Mouse (Mus musculus) thymus, adult 2 months (tissue): ENCODE results near the gene Olfr15. TPM values are rescaled to one million over a fixed set of nuclear protein-coding genes. Genes with fewer than 3 reads are reported as not detected.
"Not testable (repeated sequence)": the region's sequence is repeated elsewhere in the genome, so short reads cannot be mapped to it uniquely, and the experiment has no call there.

Source experiments
- DNase-seq: peaks from one replicate; pipeline ENCODE4 v3.0.0; 2021
- H3K27ac ChIP-seq: fragments of 200-500 bp; 2 replicates; pipeline ENCODE4 v1.5.1; 2012; ENCODE audit warnings: low read length, control low read depth; ENCODE audit not compliant: control insufficient read depth, insufficient read depth
- H3K27me3 ChIP-seq: fragments of 200-500 bp; 2 replicates; pipeline ENCODE4 v1.6.1; 2012; ENCODE audit warnings: mild to moderate bottlenecking, low read length, moderate library complexity, mixed read lengths; ENCODE audit not compliant: control insufficient read depth, insufficient read depth
- H3K36me3 ChIP-seq: fragments of 200-500 bp; 2 replicates; pipeline ENCODE4 v1.6.1; 2012; ENCODE audit warnings: mild to moderate bottlenecking, low read length, moderate library complexity; ENCODE audit not compliant: control insufficient read depth, insufficient read depth
- H3K4me1 ChIP-seq: fragments of 200-500 bp; replicated peaks from 2 replicates; pipeline ENCODE4 v1.6.1; 2012; ENCODE audit warnings: low read length; ENCODE audit not compliant: control insufficient read depth, insufficient read depth
- H3K4me3 ChIP-seq: fragments of 200-500 bp; 2 replicates; pipeline ENCODE4 v1.5.1; 2012; ENCODE audit warnings: mild to moderate bottlenecking, low read length, control low read depth, moderate library complexity; ENCODE audit not compliant: control insufficient read depth, insufficient read depth
- CTCF ChIP-seq: fragments of 200-500 bp; IDR thresholded peaks from 2 replicates; pipeline ENCODE4 v1.5.1; 2012; ENCODE audit warnings: mild to moderate bottlenecking, control low read depth, low read length, moderate library complexity, borderline replicate concordance; ENCODE audit not compliant: control insufficient read depth, poor library complexity, insufficient read depth; ENCODE audit errors: extremely low read depth
- POLR2A ChIP-seq: fragments of 200-500 bp; IDR thresholded peaks from 2 replicates; pipeline ENCODE4 v1.6.1; 2012; ENCODE audit warnings: mild to moderate bottlenecking, low read length, control low read depth, moderate library complexity; ENCODE audit not compliant: control insufficient read depth, poor library complexity, insufficient read depth; ENCODE audit errors: extremely low read depth
- WGBS: fragments of 180-500 bp; shearing (Covaris S2); methylation state at CpG from one replicate; pipeline ENCODE4 v1.1.7; 2018; 5-methylcytosine and 5-hydroxymethylcytosine counted together
- polyA plus RNA-seq: library from polyadenylated mRNA; depleted of rRNA; stranded (reverse); fragments of >200 nt; gene quantifications from 2 replicates; pipeline ENCODE4 v1.2.3, GENCODE M21; 2012; rRNA removed

The Olfr15 gene
- not detected in 2 replicates for polyA plus RNA-seq

GRCm38 (mm10) chr16:3830588-3831109, at the start of gene Olfr15:
Gene Olfr15, plus strand, starts transcription at chr16:3830878.
- no peak for DNase-seq
- no peak for TF ChIP-seq CTCF
- no peak for TF ChIP-seq POLR2A

GRCm38 (mm10) chr16:3781237-3781636, 49.4 kb upstream of the Olfr15 start:
- Histone ChIP-seq H3K27me3 (no peaks in the 10 kb centered on the region), H3K4me1 (no peaks in the 10 kb centered on the region), H3K4me3 (no peak overlapping the region), H3K27ac (no peak overlapping the region), H3K36me3 (no peaks in the 10 kb centered on the region)
- no peak for TF ChIP-seq POLR2A
- TF ChIP-seq CTCF: no peak
- no peak for DNase-seq

More at GRCm38 (mm10) chr16:3830588-3831109, at the start of gene Olfr15:
- Histone ChIP-seq H3K27me3 (no peaks in the 10 kb centered on the region), H3K27ac (no peak within 1 kb of the TSS), H3K36me3 (no peaks in the 10 kb centered on the region), H3K4me3 (no peak within 1 kb of the TSS), H3K4me1 (no peaks in the 10 kb centered on the region)

GRCm38 (mm10) chr16:3788394-3788793, 42.3 kb upstream of the Olfr15 start:
- TF ChIP-seq CTCF (no peak), POLR2A (no peak)
- no peak overlapping the region for H3K4me3 ChIP-seq
- H3K4me1 ChIP-seq: no peaks in the 10 kb centered on the region

GRCm38 (mm10) chr16:3808176-3808575, 22.5 kb upstream of the Olfr15 start:
- WGBS: 93% methylated on average over 3 of the region's 3 CpGs
- Histone ChIP-seq H3K4me3 (no peak overlapping the region), H3K36me3 (no peaks in the 10 kb centered on the region), H3K27ac (no peak overlapping the region), H3K4me1 (no peaks in the 10 kb centered on the region), H3K27me3 (no peaks in the 10 kb centered on the region)
- TF ChIP-seq POLR2A (no peak), CTCF (no peak)
- no peak for DNase-seq

More at GRCm38 (mm10) chr16:3788394-3788793, 42.3 kb upstream of the Olfr15 start:
- Histone ChIP-seq H3K27ac (no peak overlapping the region), H3K36me3 (no peaks in the 10 kb centered on the region), H3K27me3 (no peaks in the 10 kb centered on the region)
- no peak for DNase-seq

- not testable (repeated sequence) for DNase-seq, H3K4me3 ChIP-seq, H3K27me3 ChIP-seq, H3K27ac ChIP-seq, H3K36me3 ChIP-seq, H3K4me1 ChIP-seq
- WGBS: 77% methylated on average over 6 of the region's 6 CpGs
Measured at GRCm38 (mm10) chr16:3814667-3815066, 16.0 kb upstream of the Olfr15 start.

GRCm38 (mm10) chr16:3820202-3820601, 10.5 kb upstream of the Olfr15 start:
- Histone ChIP-seq H3K4me1 (no peaks in the 10 kb centered on the region), H3K27ac (no peak overlapping the region), H3K36me3 (no peaks in the 10 kb centered on the region), H3K27me3 (no peaks in the 10 kb centered on the region), H3K4me3 (no peak overlapping the region)
- WGBS: 92% methylated on average over 2 of the region's 2 CpGs
- TF ChIP-seq CTCF (no peak), POLR2A (no peak)
- DNase-seq: no peak

GRCm38 (mm10) chr16:3828021-3828420, 2.7 kb upstream of the Olfr15 start:
- no peak overlapping the region for H3K4me3 ChIP-seq
- TF ChIP-seq POLR2A (no peak), CTCF (no peak)
- 70% methylated on average over 3 of the region's 3 CpGs for WGBS
- no peak for DNase-seq
- no peak overlapping the region for H3K27ac ChIP-seq
- no peaks in the 10 kb centered on the region for H3K4me1 ChIP-seq
- no peaks in the 10 kb centered on the region for H3K27me3 ChIP-seq
- H3K36me3 ChIP-seq: no peaks in the 10 kb centered on the region
